Comparison of ENCODE assay signal across 8 mouse cellular contexts in the genomic region with DNA sequence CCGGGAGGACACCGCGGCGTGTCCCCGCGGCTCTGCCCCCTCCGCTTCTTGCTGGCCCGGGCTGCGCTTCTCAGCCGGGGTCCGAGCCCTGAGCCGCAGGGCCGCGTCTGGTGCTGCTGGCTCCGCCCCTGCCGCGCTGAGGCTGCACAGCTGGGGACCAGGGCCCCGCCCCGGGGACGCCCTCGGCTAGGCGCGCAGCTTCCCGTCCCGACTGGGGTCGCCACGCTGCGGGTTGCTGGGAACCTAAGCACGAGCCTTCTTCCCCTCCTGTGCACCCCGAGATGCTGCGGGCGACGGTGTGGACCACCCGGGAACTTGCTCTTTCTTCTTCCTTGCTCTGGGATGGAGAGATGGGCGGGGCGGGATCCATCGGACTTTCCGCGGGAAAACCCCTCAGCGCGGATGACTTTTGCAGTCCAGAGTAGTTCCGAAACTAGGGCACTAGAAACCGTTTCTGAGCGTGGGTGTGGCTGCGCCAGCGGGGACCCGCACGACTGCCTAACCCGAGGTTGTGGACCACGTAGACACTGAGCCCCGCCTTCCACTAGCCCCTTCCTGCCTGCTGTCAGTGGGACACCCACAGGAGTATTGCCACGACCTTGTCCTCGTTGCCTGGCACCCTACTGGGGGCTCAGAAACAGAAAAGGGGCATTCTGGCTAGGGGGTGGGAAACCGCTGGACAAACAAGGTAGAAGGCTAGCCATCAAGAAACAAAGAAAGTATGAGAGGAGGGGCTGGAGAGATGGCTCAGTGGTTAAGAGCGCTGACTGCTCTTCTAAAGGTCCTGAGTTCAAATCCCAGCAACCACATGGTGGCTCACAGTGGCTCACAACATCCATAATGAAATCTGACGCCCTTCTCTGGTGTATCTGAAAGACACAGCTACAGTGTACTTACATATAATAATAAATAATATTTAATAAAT. TPM values are rescaled to one million over a fixed set of nuclear protein-coding genes. Genes with fewer than 3 reads are reported as not detected.
DNase-seq lines count a peak whose midpoint lies in the region; ATAC-seq and TF ChIP-seq lines count a peak whose summit lies in the region.

A gene (minus strand): TSS at position 148 of the 925 bp plus-strand sequence.

- H3K9ac ChIP-seq in hindbrain, postnatal 0 days (replicated peaks; ENCODE audit: low read length), result peak within 1 kb of the TSS; percentile 56
- peak within 1 kb of the TSS; percentile 74 for H3K9ac ChIP-seq in liver, embryonic 15.5 days

- H3K27ac ChIP-seq in gastrocnemius, adult 2 months, result peak within 1 kb of the TSS; percentile 52
- H3K27ac ChIP-seq in hindbrain, postnatal 0 days, result no peak within 1 kb of the TSS
- H3K27ac ChIP-seq in liver, embryonic 15.5 days (replicated peaks), result peak within 1 kb of the TSS; percentile 73
- H3K27ac ChIP-seq in thymus, adult 2 months (ENCODE audit: control insufficient read depth, insufficient read depth, low read length), result no peak within 1 kb of the TSS

- H3K4me2 ChIP-seq in hindbrain, postnatal 0 days (ENCODE audit: low read depth, low read length), result peak within 1 kb of the TSS; percentile 98
- H3K4me2 ChIP-seq in liver, embryonic 15.5 days, result peak within 1 kb of the TSS; percentile 88

- TF ChIP-seq POLR2A in thymus, adult 2 months (IDR thresholded peaks at IDR 0.05; ENCODE audit: control insufficient read depth, extremely low read depth, insufficient read depth, low read length, poor library complexity), result peak; percentile 68

- 0 out of 2 replicates have a peak, but pooled peaks cover 3% of the 10 kb centered on the region for H3K4me1 ChIP-seq in hindbrain, postnatal 0 days (ENCODE audit: insufficient read depth, low read length)
- peaks cover 34% of the 10 kb centered on the region for H3K4me1 ChIP-seq in liver, embryonic 15.5 days (replicated peaks)
- peaks cover 6% of the 10 kb centered on the region for H3K4me1 ChIP-seq in thymus, adult 2 months (replicated peaks; ENCODE audit: control insufficient read depth, insufficient read depth, low read length)

- peak; percentile 84 for ATAC-seq in hindbrain, postnatal 0 days
- ATAC-seq in liver, embryonic 15.5 days (ENCODE audit: insufficient read depth), result peak; percentile 89

- H3K36me3 ChIP-seq in hindbrain, postnatal 0 days (ENCODE audit: insufficient read depth, low read length), result no peaks in the 10 kb centered on the region
- peaks cover 3% of the 10 kb centered on the region for H3K36me3 ChIP-seq in liver, embryonic 15.5 days (replicated peaks)
- H3K36me3 ChIP-seq in thymus, adult 2 months (ENCODE audit: control insufficient read depth, insufficient read depth, low read length), result no peaks in the 10 kb centered on the region

- 3% methylated on average over 54 of the region's 56 CpGs for WGBS in hindbrain, postnatal 0 days
- WGBS in liver, embryonic 15.5 days (ENCODE audit: insufficient replicate concordance), result 3% methylated on average over 56 of the region's 56 CpGs
- WGBS in thymus, adult 2 months, result 4% methylated on average over 56 of the region's 56 CpGs

- no peaks in the 10 kb centered on the region for H3K9me3 ChIP-seq in hindbrain, postnatal 0 days (ENCODE audit: low read length)
- H3K9me3 ChIP-seq in liver, embryonic 15.5 days (replicated peaks), result no peaks in the 10 kb centered on the region

- H3K27me3 ChIP-seq in hindbrain, postnatal 0 days (ENCODE audit: insufficient read depth, low read length), result no peaks in the 10 kb centered on the region
- H3K27me3 ChIP-seq in liver, embryonic 15.5 days, result no peaks in the 10 kb centered on the region
- H3K27me3 ChIP-seq in thymus, adult 2 months (ENCODE audit: control insufficient read depth, insufficient read depth, low read length), result no peaks in the 10 kb centered on the region

- TF ChIP-seq CTCF in gastrocnemius, adult 2 months (IDR thresholded peaks at IDR 0.05), result no peak
- no peak for TF ChIP-seq CTCF in hindbrain, postnatal 0 days (IDR thresholded peaks at IDR 0.05; ENCODE audit: low read depth)
- 0 out of 2 replicates have a peak, but pooled peaks have one; percentile 31 for TF ChIP-seq CTCF in thymus, adult 2 months (IDR thresholded peaks at IDR 0.05; ENCODE audit: borderline replicate concordance, control insufficient read depth, extremely low read depth, insufficient read depth, low read length, poor library complexity)

- DNase-seq in right cerebral cortex, postnatal 10 days (ENCODE audit: low spot score in 2 of 2), result peak; percentile 26 to 35
- no peak for DNase-seq in right cerebral cortex, postnatal 25 days
- DNase-seq in cerebellum, adult 9-11 months, result peak; percentile 9
- peak; percentile 75 for DNase-seq in gastrocnemius, adult 2 months
- peak; percentile 39 for DNase-seq in hindbrain, postnatal 0 days (ENCODE audit: low spot score)
- peak; percentile 81 for DNase-seq in neural tube, embryonic 10.5 days (ENCODE audit: extremely low spot score, low spot score)
- DNase-seq in thymus, adult 2 months, result peak; percentile 89

- intact Hi-C loops in gastrocnemius, adult 2 months (cut with DNase I), result no loop called here

- peak within 1 kb of the TSS; percentile 86 for H3K4me3 ChIP-seq in gastrocnemius, adult 2 months
- peak within 1 kb of the TSS; percentile 85 for H3K4me3 ChIP-seq in hindbrain, postnatal 0 days (ENCODE audit: low read length)
- peak within 1 kb of the TSS; percentile 90 for H3K4me3 ChIP-seq in liver, embryonic 15.5 days (replicated peaks)
- H3K4me3 ChIP-seq in thymus, adult 2 months (ENCODE audit: control insufficient read depth, insufficient read depth, low read length), result peak within 1 kb of the TSS; percentile 71

RNA-seq across cellular contexts. Expression of the gene that starts here (rescaled TPM):
- total RNA-seq in gastrocnemius, adult 2 months (2021), result under 1 TPM; 0.20 to 0.46 TPM
- 1.3 and 2.4 TPM in 2 replicates for total RNA-seq in hindbrain, postnatal 0 days (2014; rRNA removed)
- 0.91 and 1.4 TPM in 2 replicates for polyA plus RNA-seq in hindbrain, postnatal 0 days (2015; fragmentation: Nextera tagmentation; extraction: Ambion mirVana)
- polyA plus RNA-seq in liver, embryonic 15.5 days (2015; fragmentation: Nextera tagmentation; extraction: Ambion mirVana), result 9.7 and 10.6 TPM in 2 replicates
- 10.5 and 11.1 TPM in 2 replicates for polyA plus RNA-seq in thymus, adult 2 months (2012; rRNA removed)

Comparison
In these comparisons a context has a peak if more than half of its experiments do, and no peak if none do; other contexts are left out.
1. Peak in DNase-seq, H3K4me3 ChIP-seq and H3K27ac ChIP-seq in gastrocnemius, adult 2 months; RNA of the gene not detected or under 1 TPM.